Mouse (Mus musculus) ES-E14 (cell line): Measurements from ENCODE around the gene Prss27. TPM values are rescaled to one million over a fixed set of nuclear protein-coding genes. Genes with fewer than 3 reads are reported as not detected.
A peak's percentile ranks its signal among the peaks of the same experiment; 100 is the strongest.

Experiments used
- DNase-seq: peaks from one replicate; pipeline ENCODE4 v3.0.0-alpha.2; 2013; ENCODE audit warnings: low read depth, low spot score
- H3K27ac ChIP-seq: 2 replicates; pipeline ENCODE4 v1.5.1; 2012; ENCODE audit warnings: low read depth, mild to moderate bottlenecking, low read length, moderate library complexity, mixed read lengths; ENCODE audit not compliant: poor library complexity, insufficient read depth, severe bottlenecking
- H3K36me3 ChIP-seq: 2 replicates; pipeline ENCODE4 v1.6.1; 2012; ENCODE audit warnings: mild to moderate bottlenecking, low read length, moderate library complexity, mixed read lengths; ENCODE audit not compliant: control insufficient read depth, poor library complexity, insufficient read depth, severe bottlenecking
- H3K4me1 ChIP-seq, 2 experiments: fragments of 150-350 bp in 1 of 2; sonication (generic) in 1 of 2; 2 replicates each; pipeline ENCODE4 v1.6.1; 2012; ENCODE audit warnings: low read length in 2 of 2, mild to moderate bottlenecking in 1 of 2, mixed read lengths in 1 of 2; ENCODE audit not compliant: control insufficient read depth in 2 of 2, insufficient read depth in 2 of 2, poor library complexity in 1 of 2
- H3K4me3 ChIP-seq, 2 experiments: fragments of 150-350 bp in 1 of 2; sonication (generic) in 1 of 2; 2 replicates each; pipeline ENCODE4 v1.5.1; 2012; ENCODE audit warnings: low read length in 2 of 2, low read depth in 1 of 2, mild to moderate bottlenecking in 1 of 2, mixed read lengths in 1 of 2; ENCODE audit not compliant: insufficient read depth in 1 of 2, poor library complexity in 1 of 2, severe bottlenecking in 1 of 2
- H3K9ac ChIP-seq: 2 replicates; pipeline ENCODE4 v1.6.1; 2012; ENCODE audit warnings: low read depth, mild to moderate bottlenecking, low read length, mixed read lengths; ENCODE audit not compliant: poor library complexity, insufficient read depth, severe bottlenecking
- H3K9me3 ChIP-seq: fragments of 150-350 bp; sonication (generic); 2 replicates; pipeline ENCODE4 v1.6.1; 2012; ENCODE audit warnings: low read depth, mild to moderate bottlenecking, low read length; ENCODE audit not compliant: control insufficient read depth, insufficient read depth
- CHD2 ChIP-seq: IDR thresholded peaks from 2 replicates; pipeline ENCODE4 v1.6.1; 2014; ENCODE audit warnings: mild to moderate bottlenecking, low read depth, low read length, inconsistent platforms
- HCFC1 ChIP-seq: IDR thresholded peaks from 2 replicates; pipeline ENCODE4 v1.6.1; 2012; ENCODE audit warnings: low read length, inconsistent platforms, borderline replicate concordance; ENCODE audit not compliant: insufficient read depth
- MAFK ChIP-seq: IDR thresholded peaks from 2 replicates; pipeline ENCODE4 v1.6.1; 2014; ENCODE audit warnings: mild to moderate bottlenecking, low read depth, low read length, inconsistent platforms; ENCODE audit not compliant: insufficient read depth
- ZC3H11A ChIP-seq: IDR thresholded peaks from 2 replicates; pipeline ENCODE4 v1.6.1; 2012; ENCODE audit warnings: low read depth, mild to moderate bottlenecking, inconsistent platforms, low read length, borderline replicate concordance
- ZNF384 ChIP-seq: IDR thresholded peaks from 2 replicates; pipeline ENCODE4 v1.6.1; 2012; ENCODE audit warnings: low read depth, low read length, inconsistent platforms
- in situ Hi-C, 2 experiments: fragments of 600-800 bp; cut with MboI; formaldehyde crosslinking; loops; one replicate each; pipeline ENCODE4 v1.15.1; 2025; ENCODE audit warnings: low sequenced_read_pairs in 2 of 2, inconsistent platforms in 1 of 2; ENCODE audit not compliant: unreplicated experiment in 2 of 2
- total RNA-seq: library from RNA; depleted of rRNA; stranded (reverse); fragments of 300-350 nt; gene quantifications from 2 replicates; pipeline ENCODE4 v1.2.3, GENCODE M21; 2012

Gene Prss27
- total RNA-seq, 1 experiment, result 0.31 TPM

DNA sequence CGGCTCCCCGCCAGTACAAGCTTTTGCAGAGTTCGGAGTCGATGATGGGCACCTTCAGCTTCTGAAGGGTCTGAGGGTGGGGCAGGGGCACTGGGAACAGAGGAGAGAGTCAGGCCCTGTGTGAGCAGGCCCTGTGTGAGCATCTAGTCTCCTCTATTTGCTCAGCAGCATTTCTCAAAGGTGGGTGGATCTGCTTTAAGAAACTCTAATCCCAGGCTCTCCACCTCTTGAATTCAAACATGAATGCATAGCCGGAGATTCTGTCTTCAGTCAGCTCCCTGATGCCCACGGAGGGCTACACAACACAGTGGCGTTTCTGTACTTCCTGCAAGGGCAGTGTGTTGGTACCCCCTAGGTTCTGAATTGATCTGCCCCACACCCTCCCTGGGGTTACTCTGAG is 43.3 kb upstream of the Prss27 start:
- Histone ChIP-seq H3K4me1 (peaks cover 0 to 22% of the 10 kb centered on the region in 2 experiments; a peak in 2 of 4 replicates), H3K4me3 (no peak overlapping the region), H3K9me3 (no peaks in the 10 kb centered on the region), H3K36me3 (no peaks in the 10 kb centered on the region), H3K27ac (no peak overlapping the region), H3K9ac (no peak overlapping the region)
- DNase-seq, result no peak
- in situ Hi-C loops, result no loop called here
- no peak for TF ChIP-seq ZC3H11A
- no peak for TF ChIP-seq MAFK
- TF ChIP-seq CHD2, result no peak
- TF ChIP-seq HCFC1, result no peak
- no peak for TF ChIP-seq ZNF384

DNA sequence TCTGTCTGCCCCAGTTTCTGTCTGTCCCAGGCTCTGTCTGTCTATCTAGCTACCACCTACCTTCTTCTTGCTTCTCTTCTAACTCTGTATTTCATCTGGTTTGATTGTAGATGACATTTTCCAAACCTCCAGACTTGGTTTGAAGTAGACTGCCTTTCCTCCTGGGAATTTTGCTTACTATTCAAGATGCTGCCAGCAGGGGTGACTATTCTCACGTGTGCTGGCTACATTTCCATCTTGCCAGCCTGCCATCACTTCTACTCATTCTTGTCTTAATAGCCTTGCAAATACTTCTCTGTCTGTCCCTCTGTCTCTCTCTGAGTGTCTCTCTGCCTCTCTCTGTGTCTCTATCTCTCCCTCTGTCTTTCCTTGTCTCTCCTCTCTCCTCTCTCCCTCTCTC is 42.5 kb upstream of the Prss27 start:
- DNase-seq, result no peak
- Histone ChIP-seq H3K27ac (no peak overlapping the region), H3K9ac (no peak overlapping the region), H3K36me3 (no peaks in the 10 kb centered on the region), H3K4me3 (no peak overlapping the region), H3K9me3 (no peaks in the 10 kb centered on the region), H3K4me1 (peaks cover 0 to 21% of the 10 kb centered on the region in 2 experiments; a peak in 2 of 4 replicates)
- in situ Hi-C loops, result no loop called here
- TF ChIP-seq HCFC1 (no peak), MAFK (no peak), ZNF384 (no peak), ZC3H11A (no peak), CHD2 (no peak)

DNA sequence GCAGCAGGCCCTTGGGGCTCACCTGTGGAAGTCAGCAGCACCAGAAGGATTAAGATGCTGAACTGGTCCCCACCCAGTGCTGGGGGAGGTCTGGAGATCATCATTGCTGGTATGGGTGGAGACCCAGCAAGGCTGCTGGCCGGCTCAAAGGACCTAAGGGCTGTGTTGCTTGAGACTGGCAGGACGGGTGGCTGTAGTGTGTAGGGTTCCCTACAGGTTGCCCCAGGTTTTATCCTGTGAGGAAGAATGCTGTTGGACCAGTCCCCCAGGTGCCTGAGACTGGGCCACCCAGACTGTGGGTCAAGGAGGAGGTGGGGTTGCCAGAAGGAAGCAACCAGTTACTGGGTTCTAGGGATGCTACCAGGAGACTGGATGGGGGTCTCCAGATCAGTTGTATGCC is 40.0 kb upstream of the Prss27 start, which contains the start of gene Prss22:
TSS of gene Prss22 (minus strand) at position 200 of the 400 bp plus-strand sequence.
- H3K4me1 ChIP-seq, result peaks cover 2 to 14% of the 10 kb centered on the region in 2 experiments; a peak in 2 of 4 replicates
- no peak within 1 kb of the TSS for H3K9ac ChIP-seq
- DNase-seq, result no peak
- no peak within 1 kb of the TSS for H3K4me3 ChIP-seq
- H3K9me3 ChIP-seq, result no peaks in the 10 kb centered on the region
- H3K36me3 ChIP-seq, result no peaks in the 10 kb centered on the region
- in situ Hi-C loops, result no loop called here
- TF ChIP-seq MAFK, result no peak
- peak within 1 kb of the TSS; percentile 16; the same call in 1 of the 2 replicates for H3K27ac ChIP-seq

DNA sequence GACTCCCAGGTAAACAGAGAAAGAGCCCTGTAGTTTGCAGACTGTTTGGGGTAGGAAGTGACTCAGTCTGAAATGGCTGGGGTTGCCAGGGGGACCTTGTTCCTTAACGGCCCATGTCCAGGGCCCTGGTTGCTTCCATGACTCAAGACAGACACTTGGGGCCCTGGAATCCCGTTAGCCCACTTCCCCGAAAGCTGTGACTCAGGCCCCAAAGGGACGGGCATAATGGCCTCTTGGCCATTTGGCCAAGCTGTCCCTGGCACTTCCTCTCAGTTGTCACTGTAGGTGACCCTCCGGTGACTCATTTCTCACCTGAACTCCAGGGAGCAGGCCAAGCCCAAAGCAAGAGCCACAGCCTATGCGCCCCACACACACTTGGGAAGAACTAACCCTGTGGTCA is 39.6 kb upstream of the Prss27 start:
- Histone ChIP-seq H3K27ac (no peak overlapping the region), H3K9me3 (no peaks in the 10 kb centered on the region), H3K36me3 (no peaks in the 10 kb centered on the region), H3K4me3 (no peak overlapping the region), H3K4me1 (peaks cover 2 to 10% of the 10 kb centered on the region in 2 experiments; a peak in 2 of 4 replicates), H3K9ac (no peak overlapping the region)
- DNase-seq, result no peak
- TF ChIP-seq CHD2 (no peak), HCFC1 (no peak)
- in situ Hi-C loops, result no loop called here

DNA sequence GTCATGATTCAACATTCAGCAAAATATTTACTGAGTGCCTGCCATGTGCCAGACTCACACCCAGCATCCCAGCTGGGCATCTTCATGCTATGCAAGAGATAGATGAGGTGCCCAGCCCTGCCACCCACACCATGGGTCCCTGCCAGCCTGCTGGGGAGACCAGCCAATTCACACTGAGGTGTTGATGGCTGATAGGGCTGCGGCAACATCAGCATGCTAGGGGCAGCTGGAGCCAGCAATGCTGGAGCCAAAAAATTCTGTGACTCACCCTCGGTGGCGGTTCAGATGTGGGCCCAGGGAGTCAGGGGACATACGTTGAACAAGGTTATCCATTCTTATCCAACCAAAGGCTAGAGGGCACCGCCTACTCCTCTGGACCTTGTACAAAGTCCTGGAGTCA is 37.5 kb upstream of the Prss27 start:
- no peak overlapping the region for H3K9ac ChIP-seq
- in situ Hi-C loops, result no loop called here
- H3K4me1 ChIP-seq, result peaks cover 2 to 10% of the 10 kb centered on the region in 2 experiments; a peak in 1 of 4 replicates
- no peaks in the 10 kb centered on the region for H3K9me3 ChIP-seq
- H3K36me3 ChIP-seq, result no peaks in the 10 kb centered on the region
- no peak for DNase-seq
- no peak overlapping the region for H3K27ac ChIP-seq
- no peak overlapping the region for H3K4me3 ChIP-seq
- TF ChIP-seq ZC3H11A, result no peak
- TF ChIP-seq ZNF384, result no peak
- TF ChIP-seq CHD2, result no peak
- no peak for TF ChIP-seq MAFK
- no peak for TF ChIP-seq HCFC1
